Mouse (Mus musculus): ENCODE measurements around the gene H2-K1.
"Not testable (repeated sequence)": the region's sequence is repeated elsewhere in the genome, so short reads cannot be mapped to it uniquely, and the experiment has no call there.

Gene H2-K1

GRCm38 (mm10) chr17:34028501-34029149 is 28.5 kb upstream of the H2-K1 start:
- in situ Hi-C loops (cut with MboI, MseI): loop anchor here (25.0 kb wide), 1 partner anchor 809 kb away; the partner anchor contains the start of genes Dxo and Stk19

- in situ Hi-C loops (cut with MboI, MseI): loop anchor here (25.0 kb wide), 1 partner anchor 810 kb away; the partner anchor contains the start of genes Dxo and Stk19
Observed at GRCm38 (mm10) chr17:34027656-34028223, 27.6 kb upstream of the H2-K1 start, which contains the start of gene H2-Ke6. TSS of gene H2-Ke6 (minus strand) at chr17:34028060.

GRCm38 (mm10) chr17:34026917-34027655 is 26.9 kb upstream of the H2-K1 start:
- in situ Hi-C loops (cut with MboI, MseI): loop anchor here (25.0 kb wide), 1 partner anchor 810 kb away; the partner anchor contains the start of genes Dxo and Stk19

GRCm38 (mm10) chr17:34026221-34026620 is 26.1 kb upstream of the H2-K1 start:
- in situ Hi-C loops (cut with MboI, MseI): loop anchor here (25.0 kb wide), 1 partner anchor 811 kb away; the partner anchor contains the start of genes Dxo and Stk19

- in situ Hi-C loops (cut with MboI, MseI): loop anchor here (25.0 kb wide), 1 partner anchor 812 kb away; the partner anchor contains the start of genes Dxo and Stk19
Observed at GRCm38 (mm10) chr17:34025756-34026151, 25.6 kb upstream of the H2-K1 start.

GRCm38 (mm10) chr17:34024861-34025755 is 25.0 kb upstream of the H2-K1 start:
- in situ Hi-C loops (cut with MboI, MseI): loop anchor here (5.0 to 25.0 kb wide), 2 partner anchors 68 to 812 kb away; partner anchors contain the start of genes Dxo, Rps18, Stk19 and Vps52

GRCm38 (mm10) chr17:34024317-34024821 is 24.2 kb upstream of the H2-K1 start, which contains the start of gene Ring1:
TSS of gene Ring1 (minus strand) at chr17:34024680.
- in situ Hi-C loops (cut with MboI, MseI): loop anchor here (5.0 kb wide), 1 partner anchor 67 kb away; the partner anchor contains the start of genes Rps18 and Vps52

GRCm38 (mm10) chr17:34023678-34024077 is 23.5 kb upstream of the H2-K1 start:
- in situ Hi-C loops (cut with MboI, MseI): loop anchor here (5.0 kb wide), 1 partner anchor 66 kb away; the partner anchor contains the start of genes Rps18 and Vps52

- in situ Hi-C loops (cut with MboI, MseI): loop anchor here (5.0 kb wide), 1 partner anchor 66 kb away; the partner anchor contains the start of genes Rps18 and Vps52
Observed at GRCm38 (mm10) chr17:34022987-34023386, 22.8 kb upstream of the H2-K1 start.

GRCm38 (mm10) chr17:34022414-34022783 is 22.3 kb upstream of the H2-K1 start:
- in situ Hi-C loops (cut with MboI, MseI): loop anchor here (5.0 kb wide), 1 partner anchor 65 kb away; the partner anchor contains the start of genes Rps18 and Vps52

GRCm38 (mm10) chr17:34021539-34022413 is 21.6 kb upstream of the H2-K1 start:
- in situ Hi-C loops (cut with MboI, MseI): loop anchor here (5.0 kb wide), 1 partner anchor 64 kb away; the partner anchor contains the start of genes Rps18 and Vps52

GRCm38 (mm10) chr17:34013436-34013835 is 13.3 kb upstream of the H2-K1 start:
- in situ Hi-C loops (cut with MboI, MseI): no loop called here

GRCm38 (mm10) chr17:34010156-34010555 is 10.0 kb upstream of the H2-K1 start:
- in situ Hi-C loops (cut with MboI, MseI): no loop called here

- in situ Hi-C loops (cut with MboI, MseI): no loop called here
Observed at GRCm38 (mm10) chr17:34006570-34006969, 6.4 kb upstream of the H2-K1 start.

- in situ Hi-C loops (cut with MboI, MseI): no loop called here
Observed at GRCm38 (mm10) chr17:34003426-34003825, 3.3 kb upstream of the H2-K1 start.

GRCm38 (mm10) chr17:34000796-34001195 is 649 bp upstream of the H2-K1 start:
- in situ Hi-C loops (cut with MboI, MseI): not testable (repeated sequence)

GRCm38 (mm10) chr17:33999341-34000149 is 602 bp downstream of the H2-K1 start:
- in situ Hi-C loops (cut with MboI, MseI): loop anchor here (5.0 to 25.0 kb wide), 2 partner anchors 47 to 1388 kb away; partner anchors contain the start of genes B3galt4 and H2-Q4

GRCm38 (mm10) chr17:33998697-33999096 is 1.4 kb downstream of the H2-K1 start:
- in situ Hi-C loops (cut with MboI, MseI): loop anchor here (5.0 to 25.0 kb wide), 2 partner anchors 46 to 1389 kb away; partner anchors contain the start of genes B3galt4 and H2-Q4
